Mouse (Mus musculus) lung, embryonic 14.5 days (tissue): ENCODE measurements around the gene Casc1. TPM values are rescaled to one million over a fixed set of nuclear protein-coding genes. Genes with fewer than 3 reads are reported as not detected.

ENCODE experiments used
- ATAC-seq: fragments of 200-750 bp; cut with Nextera tagmentation; 2 replicates; pipeline ENCODE4 v1.8.0; 2017; ENCODE audit warnings: mild to moderate bottlenecking, moderate TSS enrichment, moderate library complexity; ENCODE audit not compliant: insufficient read depth
- DNase-seq: peaks from one replicate; pipeline ENCODE4 v3.0.0-alpha.2; 2015
- H3K27ac ChIP-seq: fragments of 300-500 bp; sonication (generic); 2 replicates; pipeline ENCODE4 v1.5.1; 2014; ENCODE audit warnings: low read depth, mild to moderate bottlenecking, moderate library complexity
- H3K27me3 ChIP-seq: fragments of 300-500 bp; sonication (generic); 2 replicates; pipeline ENCODE4 v1.6.1; 2014; ENCODE audit warnings: low read length, control low read depth; ENCODE audit not compliant: insufficient read depth
- H3K36me3 ChIP-seq: fragments of 300-500 bp; sonication (generic); 2 replicates; pipeline ENCODE4 v1.6.1; 2014; ENCODE audit warnings: control low read depth; ENCODE audit not compliant: insufficient read depth
- H3K4me1 ChIP-seq: fragments of 300-500 bp; sonication (generic); 2 replicates; pipeline ENCODE4 v1.6.1; 2014; ENCODE audit warnings: antibody characterized with exemption, control low read depth; ENCODE audit not compliant: insufficient read depth
- H3K4me2 ChIP-seq: fragments of 300-500 bp; sonication (generic); 2 replicates; pipeline ENCODE4 v1.6.1; 2014; ENCODE audit warnings: mild to moderate bottlenecking
- H3K4me3 ChIP-seq: fragments of 300-500 bp; sonication (generic); 2 replicates; pipeline ENCODE4 v1.5.1; 2014; ENCODE audit warnings: low read depth, low read length
- H3K9ac ChIP-seq: fragments of 300-500 bp; sonication (generic); 2 replicates; pipeline ENCODE4 v1.6.1; 2014
- H3K9me3 ChIP-seq: fragments of 300-500 bp; sonication (generic); 2 replicates; pipeline ENCODE4 v1.6.1; 2016; ENCODE audit warnings: low read depth, low read length, control low read depth
- CTCF ChIP-seq: IDR thresholded peaks from 2 replicates; pipeline ENCODE4 v1.5.1; 2016; ENCODE audit warnings: antibody characterized with exemption, low read depth
- WGBS: fragments of 180-500 bp; shearing (Covaris S2); extraction: QIAGEN DNeasy Blood & Tissue Kit; methylation state at CpG from one replicate; pipeline ENCODE4 v1.1.7; 2014; 5-methylcytosine and 5-hydroxymethylcytosine counted together
- polyA plus RNA-seq: library from polyadenylated mRNA; unstranded; fragments of >200 nt; fragmentation: Nextera tagmentation; extraction: Ambion mirVana; gene quantifications from 2 replicates; pipeline ENCODE4 v1.2.1, GENCODE M21; 2014

The Casc1 gene
- polyA plus RNA-seq, 1 experiment from 2014 or later = 0.50 TPM

DNA sequence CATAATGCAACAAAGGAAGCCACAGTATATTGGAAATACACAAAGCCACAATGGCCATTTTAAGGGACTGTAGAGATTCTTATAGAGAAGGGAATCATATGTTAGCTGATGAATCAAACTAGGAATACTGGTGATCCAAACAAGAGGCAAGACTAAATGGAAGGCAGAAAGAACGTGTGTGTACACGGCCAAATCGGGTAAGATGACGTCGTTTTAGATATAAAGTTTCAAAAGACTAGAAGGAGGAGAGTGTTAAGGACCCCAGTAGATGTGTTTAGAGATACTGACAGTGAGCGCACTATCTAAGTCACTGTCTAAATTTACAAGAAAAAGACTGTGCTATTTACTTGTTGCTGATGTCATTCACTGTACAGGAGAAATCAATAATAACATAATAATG is 13.4 kb upstream of the Casc1 start:
- no peak for TF ChIP-seq CTCF
- H3K9ac ChIP-seq = no peak overlapping the region

GRCm38 (mm10) chr6:145215826-145216225 is 5.0 kb upstream of the Casc1 start:
- no peak for ATAC-seq
- no peak for DNase-seq
- H3K9me3 ChIP-seq = no peaks in the 10 kb centered on the region
- H3K27me3 ChIP-seq = no peaks in the 10 kb centered on the region
- H3K27ac ChIP-seq = no peak overlapping the region
- TF ChIP-seq CTCF = no peak
- H3K4me2 ChIP-seq = no peak overlapping the region
- H3K36me3 ChIP-seq = peaks cover 32% of the 10 kb centered on the region
- WGBS = 81% methylated on average over 3 of the region's 3 CpGs
- H3K4me3 ChIP-seq = no peak overlapping the region
- peaks cover 6% of the 10 kb centered on the region for H3K4me1 ChIP-seq
- no peak overlapping the region for H3K9ac ChIP-seq

More for the DNA sequence above, 13.4 kb upstream of the Casc1 start:
- Histone ChIP-seq H3K9me3 (no peaks in the 10 kb centered on the region), H3K27ac (no peak overlapping the region), H3K4me2 (no peak overlapping the region), H3K27me3 (no peaks in the 10 kb centered on the region), H3K36me3 (peaks cover 42% of the 10 kb centered on the region), H3K4me3 (no peak overlapping the region), H3K4me1 (no peaks in the 10 kb centered on the region)
- no peak for ATAC-seq
- DNase-seq = no peak
- 88% methylated on average over 6 of the region's 6 CpGs for WGBS

DNA sequence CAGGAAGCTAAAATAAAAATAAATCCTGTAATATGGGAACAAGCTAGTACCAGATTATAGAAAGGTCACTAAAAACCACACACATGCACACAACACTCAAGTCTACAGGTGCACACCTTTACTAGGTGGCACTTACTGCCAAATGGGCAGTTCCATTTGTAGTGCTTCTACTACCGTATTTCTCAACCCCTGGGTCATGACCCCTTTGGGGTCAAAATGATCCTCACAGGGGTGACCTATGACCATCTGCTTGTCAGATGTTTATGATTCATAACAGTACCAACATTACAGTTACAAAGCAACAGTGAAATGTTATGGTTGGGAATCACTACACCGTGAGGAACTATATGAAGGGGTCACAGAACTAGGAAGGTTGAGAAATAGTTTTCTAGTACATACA is 3.1 kb upstream of the Casc1 start:
- ATAC-seq = no peak

DNA sequence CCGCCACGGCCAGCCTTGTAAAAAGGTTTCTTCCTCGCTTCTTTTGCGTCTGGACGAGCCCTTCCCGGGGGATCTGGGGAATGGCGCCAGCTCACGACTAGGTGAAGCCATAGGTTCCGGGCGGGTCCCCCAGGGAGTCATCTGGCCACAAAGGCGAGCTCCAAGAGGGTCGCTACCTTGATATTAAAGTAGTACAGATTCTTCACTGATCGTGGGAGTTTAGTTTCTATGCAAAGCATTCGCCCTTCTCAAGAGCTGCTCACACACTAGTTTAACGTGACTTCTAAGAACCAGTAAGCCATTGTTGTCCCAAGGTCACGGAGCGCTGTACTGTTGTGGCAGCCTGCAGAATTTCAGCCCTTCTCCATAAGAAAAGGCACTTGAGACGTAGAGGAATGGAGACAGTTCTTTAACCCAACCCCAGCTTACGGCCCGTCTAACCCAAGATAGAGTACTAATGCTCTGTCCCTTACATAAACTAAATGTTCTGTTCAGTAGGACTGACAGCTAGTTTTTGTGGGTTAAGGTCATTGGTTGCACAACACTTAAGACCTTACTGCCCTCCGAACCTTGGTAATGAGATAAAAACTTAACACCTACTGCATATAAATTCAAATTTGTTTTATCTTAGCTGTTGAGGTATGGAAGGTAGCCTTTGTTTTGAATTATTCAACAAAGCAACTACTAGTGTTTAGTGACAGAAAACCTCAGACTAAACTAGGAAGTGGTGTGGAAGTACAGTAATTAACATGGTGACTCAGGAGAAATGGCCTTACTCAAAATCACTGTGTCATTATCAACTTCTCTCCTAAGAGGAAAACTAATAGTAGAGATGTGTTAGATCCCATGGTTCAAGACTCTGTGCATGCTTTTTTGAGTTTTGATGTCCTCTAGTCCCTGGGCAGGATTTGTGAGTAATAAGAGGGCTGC is 836 bp upstream of the Casc1 start:
- Histone ChIP-seq H3K9ac (peak overlapping the region; percentile 88), H3K27me3 (no peaks in the 10 kb centered on the region), H3K4me1 (peaks cover 10% of the 10 kb centered on the region), H3K36me3 (peaks cover 11% of the 10 kb centered on the region; the same call in 1 of the 2 replicates), H3K4me3 (peak overlapping the region; percentile 72), H3K4me2 (peak overlapping the region; percentile 67), H3K27ac (peak overlapping the region; percentile 98), H3K9me3 (no peaks in the 10 kb centered on the region)
- WGBS = 2% methylated on average over 21 of the region's 21 CpGs
- 0 out of 2 replicates have a peak, but pooled peaks have one; percentile 14 for TF ChIP-seq CTCF
- ATAC-seq = peak; percentile 49
- peak; percentile 72 for DNase-seq

More for the DNA sequence above, 3.1 kb upstream of the Casc1 start:
- no peak for TF ChIP-seq CTCF
- H3K9ac ChIP-seq = no peak overlapping the region
- WGBS = 66% methylated on average over 2 of the region's 2 CpGs
- no peak overlapping the region for H3K27ac ChIP-seq
- H3K36me3 ChIP-seq = peaks cover 19% of the 10 kb centered on the region
- no peak for DNase-seq
- no peak overlapping the region for H3K4me2 ChIP-seq
- H3K4me3 ChIP-seq = no peak overlapping the region
- no peaks in the 10 kb centered on the region for H3K9me3 ChIP-seq
- peaks cover 10% of the 10 kb centered on the region for H3K4me1 ChIP-seq
- no peaks in the 10 kb centered on the region for H3K27me3 ChIP-seq

- H3K4me2 ChIP-seq = peak overlapping the region; percentile 68
- WGBS = 29% methylated on average over 8 of the region's 8 CpGs
Observed at GRCm38 (mm10) chr6:145210056-145210680, 637 bp downstream of the Casc1 start.

DNA sequence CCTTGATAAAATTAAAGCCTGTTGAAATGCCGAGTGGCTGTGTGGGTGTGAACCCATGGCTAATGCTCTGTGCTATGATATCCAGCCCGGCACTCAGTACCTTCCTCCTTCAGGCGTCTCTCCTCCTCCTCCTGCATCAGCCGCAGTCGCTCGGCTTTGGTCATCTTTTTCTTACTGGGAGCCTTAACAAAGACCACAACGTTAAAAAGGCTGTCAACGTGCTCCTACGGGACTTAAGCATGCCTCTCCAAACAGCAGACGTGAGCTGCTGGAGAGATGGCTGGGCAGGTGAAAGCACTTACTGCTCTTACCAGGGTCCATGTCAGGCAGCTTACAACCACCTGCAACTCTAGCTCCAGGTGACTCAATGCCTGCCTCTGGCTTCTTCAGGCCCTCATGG is 5.7 kb downstream of the Casc1 start:
- H3K36me3 ChIP-seq = no peaks in the 10 kb centered on the region
- ATAC-seq = no peak
- WGBS = 59% methylated on average over 10 of the region's 10 CpGs
- DNase-seq = no peak
- no peak overlapping the region for H3K4me3 ChIP-seq
- TF ChIP-seq CTCF = no peak
- no peak overlapping the region for H3K9ac ChIP-seq
- H3K27me3 ChIP-seq = no peaks in the 10 kb centered on the region
- 0 out of 2 replicates have a peak, but pooled peaks cover under 1% of the 10 kb centered on the region for H3K4me1 ChIP-seq
- H3K27ac ChIP-seq = peak overlapping the region; percentile 20; the same call in 1 of the 2 replicates
- no peaks in the 10 kb centered on the region for H3K9me3 ChIP-seq
- no peak overlapping the region for H3K4me2 ChIP-seq

More at GRCm38 (mm10) chr6:145210056-145210680, 637 bp downstream of the Casc1 start:
- ATAC-seq (no peak), DNase-seq (no peak)
- peak overlapping the region; percentile 33 for H3K4me3 ChIP-seq
- H3K9ac ChIP-seq = no peak overlapping the region
- no peaks in the 10 kb centered on the region for H3K27me3 ChIP-seq
- H3K36me3 ChIP-seq = no peaks in the 10 kb centered on the region; the same call in 1 of the 2 replicates
- H3K27ac ChIP-seq = 0 out of 2 replicates have a peak overlapping the region, but pooled peaks have one; percentile 25
- no peaks in the 10 kb centered on the region for H3K9me3 ChIP-seq
- H3K4me1 ChIP-seq = peaks cover 10% of the 10 kb centered on the region
- TF ChIP-seq CTCF = no peak

DNA sequence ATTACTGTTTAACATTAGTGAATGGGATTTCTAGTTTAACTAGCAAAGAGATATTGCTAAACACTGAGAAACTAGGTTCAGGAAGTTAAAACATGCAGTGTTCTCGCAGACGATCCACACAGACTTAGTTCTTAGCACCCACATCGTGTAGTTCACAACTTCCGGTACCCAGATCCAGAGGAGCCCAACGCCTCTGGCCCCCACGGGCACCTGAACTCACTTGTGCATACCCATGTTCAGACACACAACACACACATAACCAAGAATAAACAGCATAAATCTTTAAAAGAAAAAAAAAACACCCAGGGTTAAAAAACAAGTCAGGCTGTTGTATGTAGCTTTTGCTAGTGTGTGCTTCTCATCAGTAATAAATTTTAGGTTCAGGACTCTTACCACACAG is 6.4 kb downstream of the Casc1 start:
- no peaks in the 10 kb centered on the region for H3K9me3 ChIP-seq
- no peak overlapping the region for H3K4me2 ChIP-seq
- DNase-seq (no peak), ATAC-seq (no peak)
- H3K9ac ChIP-seq = no peak overlapping the region
- H3K27ac ChIP-seq = no peak overlapping the region
- no peaks in the 10 kb centered on the region for H3K27me3 ChIP-seq
- 83% methylated on average over 6 of the region's 6 CpGs for WGBS
- H3K4me1 ChIP-seq = no peaks in the 10 kb centered on the region
- H3K36me3 ChIP-seq = no peaks in the 10 kb centered on the region
- no peak overlapping the region for H3K4me3 ChIP-seq
- TF ChIP-seq CTCF = no peak
